Mouse (Mus musculus) liver (tissue): ENCODE measurements around the gene Pmf1.
"Not testable (repeated sequence)": the region's sequence is repeated elsewhere in the genome, so short reads cannot be mapped to it uniquely, and the experiment has no call there.

Source experiments
- DNase-seq: peaks from one replicate; pipeline ENCODE4 v3.0.0-alpha.2; 2020; ENCODE audit warnings: mixed read lengths

Pmf1 gene

GRCm38 (mm10) chr3:88393776-88394375 is 16.3 kb downstream of the Pmf1 start:
- DNase-seq = no peak

GRCm38 (mm10) chr3:88384364-88384763 is 25.8 kb downstream of the Pmf1 start, which contains the start of gene Bglap:
Gene Bglap (minus strand): TSS chr3:88384464.
- no peak for DNase-seq

GRCm38 (mm10) chr3:88382383-88382782 is 27.7 kb downstream of the Pmf1 start:
- not testable (repeated sequence) for DNase-seq

- DNase-seq = peak; percentile 72
These were observed 28.5 kb downstream of the Pmf1 start for GRCm38 (mm10) chr3:88381389-88382315.

GRCm38 (mm10) chr3:88378599-88378998 is 31.5 kb downstream of the Pmf1 start, which contains the start of gene Bglap2:
Gene Bglap2 (minus strand): TSS chr3:88378699.
- not testable (repeated sequence) for DNase-seq

- not testable (repeated sequence) for DNase-seq
These were observed 33.5 kb downstream of the Pmf1 start for GRCm38 (mm10) chr3:88376644-88377043.

GRCm38 (mm10) chr3:88375750-88376626 is 34.1 kb downstream of the Pmf1 start:
- peak; percentile 65 for DNase-seq

GRCm38 (mm10) chr3:88372643-88373042 is 37.5 kb downstream of the Pmf1 start, which contains the start of gene Bglap3:
Gene Bglap3 (minus strand): TSS chr3:88372743.
- not testable (repeated sequence) for DNase-seq

- DNase-seq = not testable (repeated sequence)
These were observed 41.6 kb downstream of the Pmf1 start for GRCm38 (mm10) chr3:88368511-88368910.

- not testable (repeated sequence) for DNase-seq
These were observed 42.6 kb downstream of the Pmf1 start for GRCm38 (mm10) chr3:88367517-88367916.

GRCm38 (mm10) chr3:88366830-88367428 is 43.2 kb downstream of the Pmf1 start:
- DNase-seq = peak; percentile 64

- DNase-seq = no peak
These were observed 44.3 kb downstream of the Pmf1 start for GRCm38 (mm10) chr3:88365705-88366361.

GRCm38 (mm10) chr3:88364337-88364736 is 45.8 kb downstream of the Pmf1 start, which contains the start of gene Paqr6:
Gene Paqr6 (plus strand): TSS chr3:88364584.
- peak; percentile 97 for DNase-seq

GRCm38 (mm10) chr3:88363700-88364099 is 46.4 kb downstream of the Pmf1 start:
- peak; percentile 88 for DNase-seq

GRCm38 (mm10) chr3:88361612-88362313 is 48.4 kb downstream of the Pmf1 start:
- DNase-seq = no peak

GRCm38 (mm10) chr3:88361096-88361495 is 49.0 kb downstream of the Pmf1 start:
- DNase-seq = no peak

- no peak for DNase-seq
These were observed 50.1 kb downstream of the Pmf1 start for GRCm38 (mm10) chr3:88359989-88360388.

- DNase-seq = no peak
These were observed 50.5 kb downstream of the Pmf1 start for GRCm38 (mm10) chr3:88359584-88359983.

GRCm38 (mm10) chr3:88354396-88355165 is 55.5 kb downstream of the Pmf1 start:
- no peak for DNase-seq

GRCm38 (mm10) chr3:88352907-88353306 is 57.2 kb downstream of the Pmf1 start:
- no peak for DNase-seq
